Mouse (Mus musculus) central nervous system, embryonic 18 days (tissue): ENCODE data around the gene Upk2. TPM values are rescaled to one million over a fixed set of nuclear protein-coding genes. Genes with fewer than 3 reads are reported as not detected.

Source experiments
- polyA plus RNA-seq: library from polyadenylated mRNA; depleted of rRNA; stranded (reverse); fragments of >200 nt; gene quantifications from 2 replicates; pipeline ENCODE4 v1.2.3, GENCODE M21; 2012; rRNA removed

The Upk2 gene
- 0.08 TPM in 1 of 2 replicates, not detected in the other for polyA plus RNA-seq

GRCm38 (mm10) chr9:44454891-44455220 is at the start of gene Upk2:
Gene Upk2, minus strand, starts transcription at chr9:44454976.

DNA sequence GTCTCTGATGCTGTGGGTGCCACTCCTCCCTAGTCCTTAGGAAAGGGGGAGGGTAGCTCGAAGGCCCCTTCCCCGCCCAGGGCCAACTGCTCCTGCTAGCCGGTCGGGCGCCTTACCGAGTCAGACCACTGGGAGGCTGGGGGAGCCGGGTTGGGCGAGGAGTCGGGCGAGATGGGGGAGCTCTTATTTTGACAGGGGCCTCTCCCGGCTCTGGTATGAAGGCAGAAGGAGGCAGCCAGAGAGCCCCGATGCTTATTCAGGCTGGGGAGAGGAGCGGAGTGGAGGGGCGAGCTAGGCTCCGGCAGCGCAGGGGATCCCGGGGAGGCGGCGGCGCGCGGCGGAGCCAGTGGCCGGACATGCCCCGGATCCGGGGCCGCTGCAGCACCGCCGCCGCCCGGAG is 27.8 kb upstream of the Upk2 start, which contains the start of gene Bcl9l:
TSS of gene Bcl9l (plus strand) at position 274 of the 400 bp plus-strand sequence.

GRCm38 (mm10) chr9:44440961-44441360 is 13.8 kb downstream of the Upk2 start, which contains the start of gene Foxr1:
Gene Foxr1, minus strand, starts transcription at chr9:44441136.

DNA sequence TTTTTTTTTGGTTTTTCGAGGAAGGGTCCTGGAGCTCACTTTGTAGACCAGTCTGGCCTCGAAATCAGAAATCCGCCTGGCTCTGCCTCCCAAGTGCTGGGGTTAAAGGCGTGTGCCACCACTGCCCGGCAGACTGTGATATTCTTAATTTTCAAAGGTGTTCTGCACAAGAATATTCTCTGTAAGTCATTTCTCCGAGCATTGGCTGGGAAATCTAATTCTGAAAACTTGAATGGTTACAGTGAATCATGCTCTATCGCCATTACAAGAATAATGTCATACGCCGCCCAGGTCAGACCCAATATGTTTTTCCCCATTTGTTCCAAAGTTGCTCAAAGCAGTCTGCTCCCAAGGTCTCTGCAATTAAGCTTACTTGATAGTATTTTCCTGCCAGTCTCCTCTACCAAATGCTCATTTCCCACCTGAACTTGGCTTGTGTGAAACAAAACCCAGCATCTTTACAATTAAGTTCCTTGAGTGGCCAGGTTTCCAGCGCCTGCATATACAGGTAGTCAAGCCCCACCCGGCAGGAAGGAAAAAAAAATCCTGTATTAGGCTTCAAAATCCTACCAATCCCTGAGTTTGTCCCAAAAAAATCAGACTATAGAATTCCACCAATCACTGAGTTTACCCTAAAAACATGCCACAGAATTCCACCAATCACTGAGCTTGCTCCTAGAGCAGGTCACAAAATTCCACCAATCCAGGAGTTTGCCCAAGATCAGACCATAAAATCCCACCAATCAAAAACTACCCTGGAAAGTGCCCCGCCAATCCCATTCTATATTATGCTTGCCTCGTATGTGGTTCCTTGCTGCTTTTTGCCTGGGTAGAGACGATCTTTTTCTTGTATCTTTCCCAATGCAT is 36.0 kb downstream of the Upk2 start, which contains the start of gene Ccdc84:
TSS of gene Ccdc84 (minus strand) at position 51 of the 867 bp plus-strand sequence.

DNA sequence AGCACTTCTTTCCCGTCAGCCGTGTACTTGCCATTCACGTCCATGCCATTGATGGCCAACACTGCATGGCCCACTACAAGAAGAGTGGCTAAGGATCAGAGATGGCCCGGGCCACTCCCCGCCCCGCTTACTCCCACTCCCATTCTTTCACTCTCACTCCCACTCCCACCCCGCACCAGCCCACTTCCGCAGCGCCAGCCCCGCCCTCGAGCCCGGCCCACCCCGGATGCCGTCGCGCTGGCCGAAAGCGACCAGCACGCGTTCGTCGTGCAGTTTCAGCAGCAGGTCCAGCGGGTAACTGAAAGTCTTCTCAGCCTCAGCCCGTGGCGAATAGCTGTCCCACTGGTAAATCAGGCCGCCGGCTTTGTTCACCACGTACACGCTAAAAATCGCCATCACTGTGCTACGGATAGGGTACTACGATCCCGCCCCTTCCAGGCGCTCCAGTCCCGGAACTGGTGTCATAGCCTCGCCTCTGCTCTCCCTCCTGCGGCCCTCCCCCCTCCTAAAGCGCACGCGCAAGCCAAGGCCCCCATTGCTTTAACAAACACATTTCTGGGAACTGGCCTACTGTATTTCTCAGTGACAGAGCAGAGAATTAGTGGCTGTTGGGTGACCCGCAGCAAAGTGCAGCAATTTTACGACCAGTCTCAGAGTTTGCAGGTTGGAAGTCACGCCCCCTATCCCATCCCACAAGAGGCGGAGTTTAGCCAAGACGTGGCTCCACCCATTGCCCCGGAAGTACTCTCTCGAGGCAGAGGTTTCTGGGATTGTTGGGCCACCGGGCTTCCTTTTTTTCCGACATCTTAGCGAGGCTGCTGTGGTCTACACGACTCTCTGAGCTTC is 47.6 kb downstream of the Upk2 start, which contains the start of the genes Rps25 and Trappc4:
TSS of gene Rps25 (plus strand) at position 234 of the 846 bp plus-strand sequence.
TSS of gene Trappc4 (minus strand) at position 695 of the 846 bp plus-strand sequence.

Other genes starting within 250 kb of the Upk2 start
- 22.3 and 23.5 TPM in 2 replicates for gene Cbl, start 220.9 kb downstream of the Upk2 start, polyA plus RNA-seq
- 1.2 and 2.8 TPM in 2 replicates for gene Ccdc153, start 214.3 kb downstream of the Upk2 start, polyA plus RNA-seq
- gene Pdzd3, start 203.5 kb downstream of the Upk2 start, polyA plus RNA-seq: 0.75 and 0.79 TPM in 2 replicates
- gene Nlrx1, start 186.4 kb downstream of the Upk2 start, polyA plus RNA-seq: 3.6 and 3.8 TPM in 2 replicates
- gene Abcg4, start 166.4 kb downstream of the Upk2 start, polyA plus RNA-seq: 82.8 and 93.4 TPM in 2 replicates
- 42.4 and 43.8 TPM in 2 replicates for gene Hinfp, start 149.3 kb downstream of the Upk2 start, polyA plus RNA-seq
- 56.8 and 62.1 TPM in 2 replicates for gene C2cd2l, start 134.7 kb downstream of the Upk2 start, polyA plus RNA-seq
- gene Dpagt1, start 129.0 kb downstream of the Upk2 start, polyA plus RNA-seq: 37.3 and 39.1 TPM in 2 replicates
- gene H2afx, start 120.3 kb downstream of the Upk2 start, polyA plus RNA-seq: 123 and 133 TPM in 2 replicates
- gene Hmbs, start 110.7 kb downstream of the Upk2 start, polyA plus RNA-seq: 37.8 and 38.9 TPM in 2 replicates
- 31.1 and 35.4 TPM in 2 replicates for gene Vps11, start 93.3 kb downstream of the Upk2 start, polyA plus RNA-seq
- gene Hyou1, start 75.5 kb downstream of the Upk2 start, polyA plus RNA-seq: 49.9 and 50.9 TPM in 2 replicates
- 60.4 and 61.0 TPM in 2 replicates for gene Slc37a4, start 58.1 kb downstream of the Upk2 start, polyA plus RNA-seq
- 785 and 795 TPM in 2 replicates for gene Rps25, start 47.8 kb downstream of the Upk2 start, polyA plus RNA-seq
- 207 and 215 TPM in 2 replicates for gene Trappc4, start 47.4 kb downstream of the Upk2 start, polyA plus RNA-seq
- gene Ccdc84, start 36.4 kb downstream of the Upk2 start, polyA plus RNA-seq: 55.8 and 58.3 TPM in 2 replicates
- not detected in 2 replicates for gene Foxr1, start 13.8 kb downstream of the Upk2 start, polyA plus RNA-seq
- 13.9 and 19.7 TPM in 2 replicates for gene Bcl9l, start 27.8 kb upstream of the Upk2 start, polyA plus RNA-seq
- gene Cxcr5, start 106.9 kb upstream of the Upk2 start, polyA plus RNA-seq: not detected in 2 replicates
- 47.4 and 48.5 TPM in 2 replicates for gene Ddx6, start 149.9 kb upstream of the Upk2 start, polyA plus RNA-seq
- not detected in 2 replicates for gene Treh, start 218.3 kb upstream of the Upk2 start, polyA plus RNA-seq